ENCODE assay signal across 15 mouse cellular contexts in the genomic region with DNA sequence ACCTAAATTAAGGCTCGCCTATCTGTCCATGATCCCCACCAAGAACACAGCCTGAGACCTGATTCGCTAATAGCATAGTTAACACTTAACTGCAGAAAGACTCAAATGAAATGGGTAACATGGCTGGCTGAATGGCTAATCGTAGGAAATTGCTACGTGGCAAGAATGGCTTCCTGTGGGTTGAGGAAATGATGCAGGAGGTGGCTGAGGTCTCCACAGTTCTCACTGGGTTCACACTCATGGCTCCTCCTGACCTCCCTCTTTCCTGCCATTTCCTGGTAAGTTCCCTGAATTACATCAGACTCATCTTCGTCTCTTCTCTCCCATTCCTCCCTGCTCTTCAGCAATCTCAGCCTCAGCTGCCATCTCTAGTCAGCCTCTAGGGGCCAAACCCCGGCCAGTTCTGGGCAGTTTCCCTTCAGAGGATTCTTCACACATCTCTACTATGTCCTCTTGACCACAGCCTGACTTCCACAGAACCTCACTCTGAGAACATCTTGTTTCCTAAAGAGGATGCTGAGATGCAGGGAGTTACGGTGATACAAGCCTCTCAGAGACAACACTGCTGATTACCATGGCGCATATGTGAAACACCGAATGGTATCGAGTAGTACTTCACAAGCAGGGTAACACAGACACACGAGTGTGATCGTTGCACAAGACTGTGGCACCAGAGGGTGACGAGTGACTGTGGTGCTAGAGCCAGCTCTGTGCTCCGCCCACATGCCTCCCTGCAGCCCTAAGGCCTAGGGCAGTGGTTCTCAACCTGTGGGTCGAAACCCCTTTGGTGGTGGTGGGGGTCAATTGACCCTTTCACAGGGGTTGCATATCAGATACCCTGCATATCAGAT. TPM values are rescaled to one million over a fixed set of nuclear protein-coding genes. Genes with fewer than 3 reads are reported as not detected.
DNase-seq lines count a peak whose midpoint lies in the region; ATAC-seq and TF ChIP-seq lines count a peak whose summit lies in the region.
"Had no signal": no experiment of that assay in that cellular context is flagged by ENCODE, and none has a peak within 500 bp of the region (broad histone marks: within the 10 kb centered on the region; RNA-seq: fewer than 3 reads in every experiment).

No protein-coding gene starts in this region.

- TF ChIP-seq CTCF in spleen, adult 2 months (IDR thresholded peaks at IDR 0.05; ENCODE audit: extremely low read depth, insufficient read depth, insufficient read length, insufficient replicate concordance), result no peak
- no peak for TF ChIP-seq CTCF in liver, postnatal 0 days (IDR thresholded peaks at IDR 0.05; ENCODE audit: low read depth)
- TF ChIP-seq CTCF in forebrain, postnatal 0 days (IDR thresholded peaks at IDR 0.05; ENCODE audit: low read depth), result no peak

- ATAC-seq in common myeloid progenitor, adult 5-6 weeks (replicated peaks; ENCODE audit: low read depth, poor library complexity, severe bottlenecking), result peak; percentile 15
- ATAC-seq in liver, postnatal 0 days, result peak; percentile 26; the same call in 1 of the 2 replicates
- no peak for ATAC-seq in kidney, embryonic 16.5 days (ENCODE audit: low FRiP score, low TSS enrichment)
- ATAC-seq in forebrain, postnatal 0 days, result no peak

- H3K4me3 ChIP-seq in spleen, adult 2 months (ENCODE audit: extremely low read depth, insufficient read depth, insufficient read length), result no peak overlapping the region
- H3K4me3 ChIP-seq in liver, postnatal 0 days (ENCODE audit: low read depth, low read length), result no peak overlapping the region
- H3K4me3 ChIP-seq in kidney, embryonic 16.5 days (ENCODE audit: low read length), result no peak overlapping the region
- no peak overlapping the region for H3K4me3 ChIP-seq in forebrain, postnatal 0 days (ENCODE audit: low read depth, low read length)
- H3K4me3 ChIP-seq: embryonic facial prominence, embryonic 12.5 days; limb, embryonic 15.5 days had no signal

- TF ChIP-seq POLR2A in spleen, adult 2 months (IDR thresholded peaks at IDR 0.05; ENCODE audit: low read depth, low read length), result no peak

- no peaks in the 10 kb centered on the region for H3K9me3 ChIP-seq in liver, postnatal 0 days (ENCODE audit: low read length)
- no peaks in the 10 kb centered on the region for H3K9me3 ChIP-seq in kidney, embryonic 16.5 days (ENCODE audit: low read length)
- no peaks in the 10 kb centered on the region for H3K9me3 ChIP-seq in forebrain, postnatal 0 days (ENCODE audit: low read length)
- H3K9me3 ChIP-seq: embryonic facial prominence, embryonic 12.5 days; limb, embryonic 15.5 days had no signal

- WGBS in spleen, adult 2 months, result 64% methylated on average over 15 of the region's 15 CpGs
- 66% methylated on average over 15 of the region's 15 CpGs for WGBS in liver, postnatal 0 days (ENCODE audit: insufficient replicate concordance)
- 87% methylated on average over 15 of the region's 15 CpGs for WGBS in kidney, embryonic 16.5 days
- 90% methylated on average over 15 of the region's 15 CpGs for WGBS in forebrain, postnatal 0 days

- no peaks in the 10 kb centered on the region for H3K27me3 ChIP-seq in spleen, adult 2 months (ENCODE audit: control insufficient read depth, insufficient read depth, low read length)
- no peaks in the 10 kb centered on the region for H3K27me3 ChIP-seq in liver, postnatal 0 days (ENCODE audit: insufficient read depth, low read length)
- no peaks in the 10 kb centered on the region for H3K27me3 ChIP-seq in kidney, embryonic 16.5 days (ENCODE audit: insufficient read depth, low read length)
- no peaks in the 10 kb centered on the region for H3K27me3 ChIP-seq in forebrain, postnatal 0 days (ENCODE audit: insufficient read depth, low read length)
- H3K27me3 ChIP-seq: embryonic facial prominence, embryonic 12.5 days; limb, embryonic 15.5 days had no signal

- H3K9ac ChIP-seq in liver, postnatal 0 days (replicated peaks), result no peak overlapping the region
- H3K9ac ChIP-seq in kidney, embryonic 16.5 days (replicated peaks; ENCODE audit: low read length), result no peak overlapping the region
- H3K9ac ChIP-seq in forebrain, postnatal 0 days, result no peak overlapping the region
- H3K9ac ChIP-seq: embryonic facial prominence, embryonic 12.5 days; limb, embryonic 15.5 days had no signal

- no peaks in the 10 kb centered on the region for H3K36me3 ChIP-seq in spleen, adult 2 months (ENCODE audit: control insufficient read depth, insufficient read depth, low read length)
- H3K36me3 ChIP-seq in liver, postnatal 0 days (replicated peaks; ENCODE audit: insufficient read depth, low read length), result peaks cover 43% of the 10 kb centered on the region
- peaks cover 12% of the 10 kb centered on the region for H3K36me3 ChIP-seq in kidney, embryonic 16.5 days (ENCODE audit: insufficient read depth, low read length)
- peaks cover 14% of the 10 kb centered on the region for H3K36me3 ChIP-seq in forebrain, postnatal 0 days (ENCODE audit: insufficient read depth)

- H3K4me2 ChIP-seq in liver, postnatal 0 days (ENCODE audit: low read depth, low read length), result no peak overlapping the region
- no peak overlapping the region for H3K4me2 ChIP-seq in kidney, embryonic 16.5 days (replicated peaks; ENCODE audit: low read depth, low read length)
- no peak overlapping the region for H3K4me2 ChIP-seq in forebrain, postnatal 0 days (ENCODE audit: low read depth)
- H3K4me2 ChIP-seq: embryonic facial prominence, embryonic 12.5 days; limb, embryonic 15.5 days had no signal

- TF ChIP-seq EP300 in liver, postnatal 0 days (IDR thresholded peaks at IDR 0.05; ENCODE audit: low read depth), result no peak

- no peak for DNase-seq in spleen, adult 2 months (ENCODE audit: low read depth in 1 of 2, low spot score in 2 of 2)
- DNase-seq in spleen, postnatal 4 days (ENCODE audit: low spot score in 2 of 2), result no peak
- DNase-seq in liver, postnatal 0 days, result no peak
- no peak for DNase-seq in thymus, postnatal 0 days (ENCODE audit: low spot score)
- no peak for DNase-seq in forebrain, postnatal 0 days
- DNase-seq: adrenal gland, adult 8-10 months; cerebellum, postnatal 14 days; heart, adult 18-20 months; kidney, adult 2 months; right cerebral cortex, postnatal 14 days; thymus, adult 18-20 months had no signal

- H3K27ac ChIP-seq in spleen, adult 2 months (ENCODE audit: insufficient read depth, low read length), result peak overlapping the region; percentile 62
- H3K27ac ChIP-seq in liver, postnatal 0 days (ENCODE audit: low read depth), result peak overlapping the region; percentile 87
- no peak overlapping the region for H3K27ac ChIP-seq in kidney, embryonic 16.5 days (ENCODE audit: low read length)
- H3K27ac ChIP-seq in forebrain, postnatal 0 days (ENCODE audit: low read depth, low read length), result no peak overlapping the region
- H3K27ac ChIP-seq: embryonic facial prominence, embryonic 12.5 days; limb, embryonic 15.5 days had no signal

- peaks cover 3% of the 10 kb centered on the region; the same call in 1 of the 2 replicates for H3K4me1 ChIP-seq in spleen, adult 2 months (ENCODE audit: control insufficient read depth, insufficient read depth, insufficient read length)
- H3K4me1 ChIP-seq in liver, postnatal 0 days (ENCODE audit: insufficient read depth), result peaks cover 62% of the 10 kb centered on the region
- H3K4me1 ChIP-seq in kidney, embryonic 16.5 days (ENCODE audit: insufficient read depth, low read length), result no peaks in the 10 kb centered on the region
- H3K4me1 ChIP-seq in forebrain, postnatal 0 days (ENCODE audit: insufficient read depth), result no peaks in the 10 kb centered on the region
- H3K4me1 ChIP-seq: embryonic facial prominence, embryonic 12.5 days; limb, embryonic 15.5 days had no signal

RNA-seq across cellular contexts. Expression of a gene that starts 26.1 kb away (rescaled TPM):
- 26.4 and 27.8 TPM in 2 replicates for polyA plus RNA-seq in spleen, adult 2 months (2012; rRNA removed)
- 33.4 and 61.3 TPM in 2 replicates for total RNA-seq in common myeloid progenitor, adult 5-6 weeks (2017)
- polyA plus RNA-seq in liver, postnatal 0 days (2015; fragmentation: Nextera tagmentation; extraction: Ambion mirVana), result 5.1 and 6.2 TPM in 2 replicates
- 12.8 and 12.9 TPM in 2 replicates for polyA plus RNA-seq in kidney, embryonic 16.5 days (2015; fragmentation: Nextera tagmentation; extraction: Ambion mirVana)
- polyA plus RNA-seq in thymus, postnatal 0 days (2015; fragmentation: Nextera tagmentation; extraction: Ambion mirVana), result 9.7 and 10.4 TPM in 2 replicates
- 13.5 and 16.7 TPM in 2 replicates for total RNA-seq in forebrain, postnatal 0 days (2014; rRNA removed)
- polyA plus RNA-seq in forebrain, postnatal 0 days (2015; fragmentation: Nextera tagmentation; extraction: Ambion mirVana), result 3.1 and 4.0 TPM in 2 replicates

Comparison
In these comparisons a context has a peak if more than half of its experiments do, and no peak if none do; other contexts are left out.
1. H3K27ac ChIP-seq: peak in spleen, adult 2 months (single experiment) and liver, postnatal 0 days (single experiment); none in kidney, embryonic 16.5 days (single experiment) and forebrain, postnatal 0 days (single experiment).
2. ATAC-seq: peak in common myeloid progenitor, adult 5-6 weeks (single experiment) and liver, postnatal 0 days (single experiment); none in kidney, embryonic 16.5 days (single experiment) and forebrain, postnatal 0 days (single experiment).